Mouse (Mus musculus): ENCODE results near the gene Zswim8. TPM values are rescaled to one million over a fixed set of nuclear protein-coding genes. Genes with fewer than 3 reads are reported as not detected.

The Zswim8 gene
- polyA plus RNA-seq, 1 experiment from 2014 or later = 28.3 TPM

DNA sequence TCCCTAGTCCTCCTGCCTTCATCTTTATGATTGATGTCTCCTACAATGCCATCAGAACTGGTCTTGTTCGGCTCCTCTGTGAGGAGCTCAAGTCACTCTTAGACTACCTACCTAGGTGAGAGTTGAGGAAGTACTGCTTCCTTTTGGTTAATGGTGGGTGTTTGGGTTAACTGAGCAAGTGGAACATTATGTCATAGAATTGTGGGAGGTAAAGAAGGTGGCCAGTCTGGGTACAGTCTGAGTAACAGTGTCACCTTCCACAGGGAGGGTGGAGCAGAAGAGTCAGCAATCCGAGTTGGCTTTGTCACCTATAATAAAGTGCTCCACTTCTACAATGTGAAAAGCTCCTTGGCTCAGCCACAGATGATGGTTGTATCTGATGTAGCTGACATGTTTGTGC lies 18.3 kb upstream of the Zswim8 start:
- peaks cover 94% of the 10 kb centered on the region for H3K36me3 ChIP-seq (ENCODE audit: insufficient read depth, low read length)
- H3K4me1 ChIP-seq (ENCODE audit: insufficient read depth, low read length) = peaks cover 3% of the 10 kb centered on the region; the same call in 1 of the 2 replicates
- WGBS = 91% methylated on average over 2 of the region's 2 CpGs
- no peak overlapping the region for H3K9ac ChIP-seq (replicated peaks; ENCODE audit: low read length)
- no peak overlapping the region for H3K4me2 ChIP-seq (replicated peaks; ENCODE audit: low read depth, low read length)
- no peak overlapping the region for H3K27ac ChIP-seq (ENCODE audit: low read length)
- H3K9me3 ChIP-seq (ENCODE audit: low read length) = no peaks in the 10 kb centered on the region
- ATAC-seq (ENCODE audit: low FRiP score, low TSS enrichment) = no peak
- H3K4me3 ChIP-seq (ENCODE audit: low read length) = no peak overlapping the region
- H3K27me3 ChIP-seq (ENCODE audit: insufficient read depth, low read length) = no peaks in the 10 kb centered on the region

DNA sequence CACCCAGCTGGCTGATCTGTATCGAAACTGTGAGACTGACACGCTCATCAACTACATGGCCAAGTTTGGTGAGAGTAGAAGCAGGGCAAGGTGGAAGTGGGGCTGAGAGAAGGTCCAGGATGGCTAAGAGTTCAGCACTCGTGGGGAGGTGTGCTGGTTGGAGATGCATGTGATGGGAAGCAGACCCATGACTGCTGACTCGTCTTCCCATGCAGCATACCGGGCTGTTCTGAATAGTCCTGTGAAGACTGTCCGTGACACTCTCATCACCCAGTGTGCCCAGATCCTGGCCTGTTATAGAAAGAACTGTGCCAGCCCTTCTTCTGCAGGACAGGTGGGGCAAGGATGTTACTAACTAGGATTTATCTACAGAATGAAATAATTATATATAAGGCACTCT lies 15.6 kb upstream of the Zswim8 start:
- 91% methylated on average over 6 of the region's 6 CpGs for WGBS
- no peaks in the 10 kb centered on the region for H3K27me3 ChIP-seq (ENCODE audit: insufficient read depth, low read length)
- no peak overlapping the region for H3K9ac ChIP-seq (replicated peaks; ENCODE audit: low read length)
- H3K27ac ChIP-seq (ENCODE audit: low read length) = no peak overlapping the region
- peaks cover 72% of the 10 kb centered on the region for H3K36me3 ChIP-seq (ENCODE audit: insufficient read depth, low read length)
- ATAC-seq (ENCODE audit: low FRiP score, low TSS enrichment) = no peak
- H3K4me1 ChIP-seq (ENCODE audit: insufficient read depth, low read length) = peaks cover 20% of the 10 kb centered on the region
- no peak overlapping the region for H3K4me3 ChIP-seq (ENCODE audit: low read length)
- H3K9me3 ChIP-seq (ENCODE audit: low read length) = no peaks in the 10 kb centered on the region
- no peak overlapping the region for H3K4me2 ChIP-seq (replicated peaks; ENCODE audit: low read depth, low read length)

DNA sequence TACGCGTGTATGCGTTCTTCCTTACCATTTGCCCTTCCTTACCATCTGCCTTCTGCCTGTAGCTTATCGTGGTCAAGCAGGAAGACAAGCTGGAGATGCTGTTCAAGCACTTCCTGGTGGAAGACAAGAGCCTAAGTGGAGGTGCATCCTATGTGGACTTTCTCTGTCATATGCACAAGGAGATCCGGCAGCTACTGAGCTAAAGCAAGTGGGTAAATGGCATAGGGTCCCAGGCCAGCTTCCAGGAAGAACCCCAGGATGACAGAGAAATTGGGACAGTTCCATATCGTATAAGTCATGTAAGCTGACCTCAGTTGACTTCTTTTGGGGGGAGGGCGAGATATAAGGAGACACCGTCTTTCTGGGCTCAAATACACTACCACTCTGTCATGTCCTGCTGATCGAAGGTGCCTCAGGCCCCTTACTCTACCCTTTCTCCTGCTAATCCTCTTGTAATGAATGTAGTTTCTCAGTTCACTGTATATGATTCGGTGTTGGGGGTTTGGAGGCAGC lies 13.7 kb upstream of the Zswim8 start:
- Histone ChIP-seq H3K36me3 (ENCODE audit: insufficient read depth, low read length) (peaks cover 54% of the 10 kb centered on the region), H3K4me3 (ENCODE audit: low read length) (no peak overlapping the region)

DNA sequence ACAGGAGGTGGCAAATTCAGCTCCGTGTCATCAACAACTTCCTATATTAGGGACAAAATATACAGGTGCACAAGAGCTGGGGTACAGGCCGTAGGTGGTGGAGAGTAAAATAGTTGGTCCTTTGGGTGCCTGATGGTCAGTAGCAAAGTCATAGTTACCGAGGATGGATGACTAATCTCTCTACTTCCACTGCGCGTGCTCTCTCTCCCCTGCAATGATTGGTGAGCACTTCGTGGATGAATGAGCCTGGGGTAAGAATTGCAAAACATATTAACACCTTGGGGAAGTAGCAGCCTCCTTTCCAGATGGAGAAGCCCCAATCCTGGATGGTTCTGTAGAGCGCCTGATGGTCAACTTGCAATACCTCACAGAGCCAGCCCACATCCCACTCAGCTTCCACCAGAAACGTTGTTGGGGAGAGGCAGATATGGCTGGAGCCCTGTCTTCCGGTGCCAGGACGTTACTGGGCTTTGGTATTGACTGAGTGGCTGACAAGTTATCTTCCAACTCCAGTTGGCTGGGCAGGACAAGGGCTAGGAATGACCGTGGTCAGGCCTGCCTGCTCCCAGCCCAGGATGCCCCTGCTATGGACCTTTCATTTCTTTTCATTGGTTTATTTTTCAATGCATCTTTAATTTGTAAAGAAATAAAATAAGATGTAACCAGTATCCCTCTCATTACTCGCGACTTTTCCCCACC lies 13.0 kb upstream of the Zswim8 start:
- 43% methylated on average over 13 of the region's 13 CpGs for WGBS
- peak overlapping the region; percentile 99 for H3K27ac ChIP-seq (ENCODE audit: low read length)
- peak overlapping the region; percentile 86 for H3K4me3 ChIP-seq (ENCODE audit: low read length)
- H3K36me3 ChIP-seq (ENCODE audit: insufficient read depth, low read length) = peaks cover 47% of the 10 kb centered on the region
- no peaks in the 10 kb centered on the region for H3K9me3 ChIP-seq (ENCODE audit: low read length)
- peak overlapping the region; percentile 93 for H3K9ac ChIP-seq (replicated peaks; ENCODE audit: low read length)
- peak; percentile 29 for ATAC-seq (ENCODE audit: low FRiP score, low TSS enrichment)
- H3K27me3 ChIP-seq (ENCODE audit: insufficient read depth, low read length) = no peaks in the 10 kb centered on the region
- H3K4me2 ChIP-seq (replicated peaks; ENCODE audit: low read depth, low read length) = peak overlapping the region; percentile 72
- H3K4me1 ChIP-seq (ENCODE audit: insufficient read depth, low read length) = peaks cover 44% of the 10 kb centered on the region

More for the DNA sequence above, 13.7 kb upstream of the Zswim8 start:
- Histone ChIP-seq H3K27me3 (ENCODE audit: insufficient read depth, low read length) (no peaks in the 10 kb centered on the region), H3K4me1 (ENCODE audit: insufficient read depth, low read length) (peaks cover 37% of the 10 kb centered on the region), H3K9ac (replicated peaks; ENCODE audit: low read length) (no peak overlapping the region), H3K9me3 (ENCODE audit: low read length) (no peaks in the 10 kb centered on the region), H3K4me2 (replicated peaks; ENCODE audit: low read depth, low read length) (no peak overlapping the region), H3K27ac (ENCODE audit: low read length) (no peak overlapping the region)
- WGBS = 88% methylated on average over 10 of the region's 10 CpGs
- ATAC-seq (ENCODE audit: low FRiP score, low TSS enrichment) = no peak

DNA sequence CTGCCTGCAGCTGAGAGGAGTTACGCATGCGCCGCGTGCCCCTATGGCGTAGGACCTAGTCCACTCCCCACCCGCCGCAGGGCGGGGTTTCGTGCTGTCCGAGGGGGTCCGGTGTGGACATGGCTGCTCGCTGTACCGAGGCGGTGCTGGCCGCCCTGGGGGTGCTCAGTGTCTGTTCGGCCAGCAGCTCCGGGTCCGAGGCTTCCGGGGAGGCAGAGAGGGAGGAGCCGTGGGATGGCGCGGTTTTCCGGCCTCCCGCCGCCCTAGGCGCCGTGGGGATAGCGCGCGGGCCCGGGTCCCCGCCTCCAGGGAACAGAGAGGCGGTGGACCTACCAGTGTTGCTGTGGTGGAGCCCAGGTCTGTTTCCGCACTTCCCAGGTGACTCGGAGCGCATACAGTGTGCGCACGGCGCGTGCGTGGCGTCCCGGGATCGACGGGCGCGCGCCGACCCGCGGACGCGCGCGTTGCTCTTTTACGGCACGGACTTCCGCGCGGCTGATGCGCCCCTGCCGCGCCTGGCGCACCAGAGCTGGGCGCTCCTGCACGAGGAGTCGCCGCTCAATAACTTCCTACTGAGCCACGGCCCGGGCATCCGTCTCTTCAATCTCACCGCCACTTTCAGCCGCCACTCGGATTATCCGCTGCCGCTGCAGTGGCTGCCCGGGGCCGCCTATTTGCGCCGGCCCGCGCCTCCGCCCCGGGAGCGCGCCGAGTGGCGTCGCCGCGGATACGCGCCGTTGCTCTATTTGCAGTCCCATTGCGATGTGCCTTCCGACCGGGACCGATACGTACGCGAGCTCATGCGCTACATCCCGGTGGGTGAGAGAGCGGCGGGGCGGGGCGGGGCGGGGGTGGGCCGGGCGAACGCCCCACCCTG lies 12.2 kb upstream of the Zswim8 start, which contains the start of gene Fut11:
Fut11 (plus strand) TSS at position 85 of the 877 bp plus-strand sequence.
- H3K4me1 ChIP-seq (ENCODE audit: insufficient read depth, low read length) = peaks cover 47% of the 10 kb centered on the region
- peak within 1 kb of the TSS; percentile 93 for H3K9ac ChIP-seq (replicated peaks; ENCODE audit: low read length)
- peak within 1 kb of the TSS; percentile 72 for H3K4me2 ChIP-seq (replicated peaks; ENCODE audit: low read depth, low read length)
- no peaks in the 10 kb centered on the region for H3K9me3 ChIP-seq (ENCODE audit: low read length)
- H3K27me3 ChIP-seq (ENCODE audit: insufficient read depth, low read length) = no peaks in the 10 kb centered on the region
- H3K27ac ChIP-seq (ENCODE audit: low read length) = peak within 1 kb of the TSS; percentile 99
- peak within 1 kb of the TSS; percentile 86 for H3K4me3 ChIP-seq (ENCODE audit: low read length)
- H3K36me3 ChIP-seq (ENCODE audit: insufficient read depth, low read length) = peaks cover 39% of the 10 kb centered on the region
- under 1% methylated on average over 111 of the region's 111 CpGs for WGBS
- peak; percentile 95 for ATAC-seq (ENCODE audit: low FRiP score, low TSS enrichment)

DNA sequence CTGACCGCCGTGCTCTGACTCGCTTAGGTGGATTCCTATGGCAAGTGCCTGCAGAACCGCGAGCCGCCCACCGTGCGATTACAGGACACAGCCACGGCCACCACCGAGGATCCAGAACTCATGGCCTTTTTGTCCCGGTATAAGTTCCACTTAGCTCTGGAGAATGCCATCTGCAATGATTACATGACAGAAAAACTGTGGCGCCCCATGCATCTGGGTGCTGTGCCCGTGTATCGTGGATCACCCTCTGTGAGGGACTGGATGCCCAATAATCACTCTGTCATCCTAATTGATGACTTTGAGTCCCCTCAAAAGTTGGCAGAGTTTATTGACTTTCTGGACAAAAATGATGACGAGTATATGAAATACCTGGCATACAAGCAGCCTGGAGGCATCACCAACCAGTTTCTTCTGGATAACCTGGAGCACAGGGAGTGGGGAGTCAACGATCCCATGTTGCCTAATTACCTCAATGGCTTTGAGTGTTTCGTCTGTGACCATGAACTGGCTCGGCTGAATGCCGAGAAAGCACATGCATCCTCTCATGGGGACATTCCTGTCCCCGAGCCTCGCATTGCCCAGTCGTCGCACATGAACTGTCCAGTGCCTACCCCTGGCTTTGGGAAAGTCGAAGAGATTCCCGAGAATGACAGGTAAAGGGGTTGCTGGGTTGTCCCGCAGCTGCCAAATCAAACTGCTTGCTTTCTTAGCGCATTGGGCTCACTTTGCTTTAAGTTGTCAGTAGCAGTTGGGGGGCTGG lies 11.4 kb upstream of the Zswim8 start:
- Histone ChIP-seq H3K4me2 (replicated peaks; ENCODE audit: low read depth, low read length) (peak overlapping the region; percentile 72), H3K4me3 (ENCODE audit: low read length) (peak overlapping the region; percentile 86), H3K9ac (replicated peaks; ENCODE audit: low read length) (peak overlapping the region; percentile 93), H3K27me3 (ENCODE audit: insufficient read depth, low read length) (no peaks in the 10 kb centered on the region), H3K36me3 (ENCODE audit: insufficient read depth, low read length) (peaks cover 34% of the 10 kb centered on the region), H3K9me3 (ENCODE audit: low read length) (no peaks in the 10 kb centered on the region), H3K4me1 (ENCODE audit: insufficient read depth, low read length) (peaks cover 47% of the 10 kb centered on the region), H3K27ac (ENCODE audit: low read length) (peak overlapping the region; percentile 99)
- no peak for ATAC-seq (ENCODE audit: low FRiP score, low TSS enrichment)
- WGBS = 9% methylated on average over 27 of the region's 27 CpGs

DNA sequence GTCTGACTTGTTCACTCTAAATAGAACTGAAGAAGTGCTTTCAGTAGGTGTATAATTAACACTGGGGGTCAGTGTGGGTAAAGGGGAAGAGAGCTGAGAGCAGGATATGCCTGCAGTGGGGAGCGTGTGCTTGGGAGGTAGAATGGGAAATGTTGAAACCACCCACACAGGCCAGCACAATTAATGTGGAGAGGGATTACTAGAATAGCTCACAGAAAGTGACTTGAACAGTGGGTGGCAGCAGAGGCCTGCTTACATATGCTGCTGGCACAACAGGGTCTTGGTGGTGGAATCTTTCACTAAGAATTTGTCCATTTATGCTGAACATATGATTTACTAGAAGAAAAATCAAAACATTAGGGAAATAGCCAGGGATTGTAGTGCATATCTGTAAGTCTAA lies 10.4 kb upstream of the Zswim8 start:
- 5% methylated on average over 1 of the region's 1 CpGs for WGBS

DNA sequence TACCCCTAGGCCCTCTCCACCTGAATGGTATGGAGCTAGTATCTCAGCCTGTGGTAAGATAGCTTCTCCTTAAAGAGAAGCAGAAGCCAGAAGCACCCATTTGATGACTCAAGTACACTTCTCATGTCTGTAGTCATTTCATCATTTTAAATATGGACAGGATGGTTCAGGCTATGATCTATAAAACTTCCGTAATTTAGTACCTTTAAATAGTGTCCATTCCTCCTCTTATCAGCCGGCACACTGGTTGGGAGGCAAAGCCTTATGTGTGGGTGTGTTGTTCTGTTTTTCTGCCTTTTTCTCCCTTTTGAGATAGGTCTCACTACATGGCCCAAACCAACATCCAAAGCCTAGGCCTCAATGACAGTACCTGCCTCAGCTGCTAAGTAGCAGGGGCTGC lies 8.8 kb upstream of the Zswim8 start:
- Histone ChIP-seq H3K27ac (ENCODE audit: low read length) (no peak overlapping the region), H3K9ac (replicated peaks; ENCODE audit: low read length) (no peak overlapping the region), H3K4me2 (replicated peaks; ENCODE audit: low read depth, low read length) (no peak overlapping the region), H3K4me1 (ENCODE audit: insufficient read depth, low read length) (peaks cover 61% of the 10 kb centered on the region), H3K36me3 (ENCODE audit: insufficient read depth, low read length) (peaks cover 10% of the 10 kb centered on the region), H3K4me3 (ENCODE audit: low read length) (no peak overlapping the region), H3K9me3 (ENCODE audit: low read length) (no peaks in the 10 kb centered on the region), H3K27me3 (ENCODE audit: insufficient read depth, low read length) (no peaks in the 10 kb centered on the region)
- ATAC-seq (ENCODE audit: low FRiP score, low TSS enrichment) = no peak
- 81% methylated on average over 2 of the region's 2 CpGs for WGBS

More for the DNA sequence above, 10.4 kb upstream of the Zswim8 start:
- H3K4me3 ChIP-seq (ENCODE audit: low read length) = peak overlapping the region; percentile 86
- no peaks in the 10 kb centered on the region for H3K9me3 ChIP-seq (ENCODE audit: low read length)
- H3K27me3 ChIP-seq (ENCODE audit: insufficient read depth, low read length) = no peaks in the 10 kb centered on the region
- H3K4me1 ChIP-seq (ENCODE audit: insufficient read depth, low read length) = peaks cover 58% of the 10 kb centered on the region
- no peak overlapping the region for H3K27ac ChIP-seq (ENCODE audit: low read length)
- ATAC-seq (ENCODE audit: low FRiP score, low TSS enrichment) = no peak
- H3K36me3 ChIP-seq (ENCODE audit: insufficient read depth, low read length) = peaks cover 24% of the 10 kb centered on the region
- peak overlapping the region; percentile 72 for H3K4me2 ChIP-seq (replicated peaks; ENCODE audit: low read depth, low read length)
- no peak overlapping the region; the same call in 1 of the 2 replicates for H3K9ac ChIP-seq (replicated peaks; ENCODE audit: low read length)

DNA sequence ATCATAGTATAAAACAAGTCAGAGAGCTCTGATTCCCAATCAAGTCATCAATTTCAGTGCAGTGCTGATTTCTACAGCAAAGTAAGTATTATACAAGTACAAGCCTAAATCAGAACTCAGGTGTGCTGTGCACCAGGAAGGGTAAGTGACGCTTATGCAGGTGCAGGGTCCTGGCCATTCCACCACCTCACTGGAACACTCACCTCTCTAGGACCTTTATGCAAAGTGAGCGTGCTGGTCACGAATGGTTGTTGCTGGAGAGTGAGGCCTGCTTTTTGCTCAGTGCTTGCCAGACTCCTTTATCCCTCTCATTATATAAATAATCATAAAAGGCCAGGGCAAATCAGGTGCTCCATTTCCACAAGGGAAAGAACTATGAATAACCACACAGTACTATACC lies 7.0 kb upstream of the Zswim8 start:
- no peak for ATAC-seq (ENCODE audit: low FRiP score, low TSS enrichment)
- WGBS = 87% methylated on average over 3 of the region's 3 CpGs

More for the DNA sequence above, 7.0 kb upstream of the Zswim8 start:
- Histone ChIP-seq H3K4me3 (ENCODE audit: low read length) (no peak overlapping the region), H3K9ac (replicated peaks; ENCODE audit: low read length) (no peak overlapping the region), H3K27ac (ENCODE audit: low read length) (no peak overlapping the region), H3K36me3 (ENCODE audit: insufficient read depth, low read length) (peaks cover 9% of the 10 kb centered on the region; the same call in 1 of the 2 replicates), H3K9me3 (ENCODE audit: low read length) (no peaks in the 10 kb centered on the region), H3K27me3 (ENCODE audit: insufficient read depth, low read length) (no peaks in the 10 kb centered on the region), H3K4me1 (ENCODE audit: insufficient read depth, low read length) (peaks cover 57% of the 10 kb centered on the region), H3K4me2 (replicated peaks; ENCODE audit: low read depth, low read length) (no peak overlapping the region)

Data from kidney, embryonic 16.5 days (tissue).